Mouse (Mus musculus) limb, embryonic 14.5 days (tissue): ENCODE data around the gene Rap1b. TPM values are rescaled to one million over a fixed set of nuclear protein-coding genes. Genes with fewer than 3 reads are reported as not detected.

Experiments used
- ATAC-seq: fragments of 200-750 bp; cut with Nextera tagmentation; 2 replicates; pipeline ENCODE4 v1.8.0; 2017; ENCODE audit warnings: low read depth, moderate number of reproducible peaks, moderate TSS enrichment; ENCODE audit not compliant: low FRiP score
- DNase-seq: peaks from one replicate; pipeline ENCODE4 v3.0.0-alpha.2; 2015; ENCODE audit warnings: low spot score
- H3K27ac ChIP-seq: fragments of 300-500 bp; sonication (generic); replicated peaks from 2 replicates; pipeline ENCODE4 v1.5.1; 2014; ENCODE audit warnings: low read depth, mild to moderate bottlenecking, low read length, moderate library complexity, mixed read lengths
- H3K27me3 ChIP-seq: fragments of 300-500 bp; sonication (generic); 2 replicates; pipeline ENCODE4 v1.6.1; 2014; ENCODE audit warnings: low read length, mixed read lengths; ENCODE audit not compliant: control insufficient read depth, insufficient read depth
- H3K36me3 ChIP-seq: fragments of 300-500 bp; sonication (generic); 2 replicates; pipeline ENCODE4 v1.6.1; 2014; ENCODE audit warnings: mild to moderate bottlenecking, low read length, moderate library complexity, mixed read lengths; ENCODE audit not compliant: control insufficient read depth, insufficient read depth
- H3K4me1 ChIP-seq: fragments of 300-500 bp; sonication (generic); 2 replicates; pipeline ENCODE4 v1.6.1; 2014; ENCODE audit warnings: antibody characterized with exemption, low read length, mixed read lengths; ENCODE audit not compliant: control insufficient read depth, insufficient read depth
- H3K4me2 ChIP-seq: fragments of 300-500 bp; sonication (generic); replicated peaks from 2 replicates; pipeline ENCODE4 v1.6.1; 2014; ENCODE audit warnings: low read depth, mild to moderate bottlenecking, low read length, moderate library complexity; ENCODE audit not compliant: severe bottlenecking
- H3K4me3 ChIP-seq: fragments of 300-500 bp; sonication (generic); replicated peaks from 2 replicates; pipeline ENCODE4 v1.5.1; 2014; ENCODE audit warnings: low read length
- H3K9ac ChIP-seq: fragments of 300-500 bp; sonication (generic); 2 replicates; pipeline ENCODE4 v1.6.1; 2014; ENCODE audit warnings: mild to moderate bottlenecking, low read depth, low read length, moderate library complexity; ENCODE audit not compliant: severe bottlenecking
- H3K9me3 ChIP-seq: fragments of 300-500 bp; sonication (generic); 2 replicates; pipeline ENCODE4 v1.6.1; 2016; ENCODE audit warnings: low read length; ENCODE audit not compliant: control insufficient read depth
- POLR2A ChIP-seq: fragments of 200-500 bp; IDR thresholded peaks from 2 replicates; pipeline ENCODE4 v1.8.0; 2012; ENCODE audit warnings: inconsistent platforms, mild to moderate bottlenecking, moderate library complexity, borderline replicate concordance; ENCODE audit not compliant: insufficient read depth, insufficient read length; ENCODE audit errors: extremely low read depth
- WGBS: fragments of 180-500 bp; shearing (Covaris S2); extraction: QIAGEN DNeasy Blood & Tissue Kit; methylation state at CpG from one replicate; pipeline ENCODE4 v1.1.7; 2014; 5-methylcytosine and 5-hydroxymethylcytosine counted together
- polyA plus RNA-seq, 2 experiments: library from polyadenylated mRNA; depleted of rRNA in 1 of 2; stranded (reverse) in 1 of 2; unstranded in 1 of 2; fragments of >200 nt; fragmentation: Nextera tagmentation in 1 of 2; extraction: Ambion mirVana in 1 of 2; gene quantifications; 2 replicates each; pipeline versions ENCODE4 v1.2.1 to v1.2.3; 2012 to 2014

Gene Rap1b
- polyA plus RNA-seq, 2 experiments: 94.9 to 190 TPM

DNA sequence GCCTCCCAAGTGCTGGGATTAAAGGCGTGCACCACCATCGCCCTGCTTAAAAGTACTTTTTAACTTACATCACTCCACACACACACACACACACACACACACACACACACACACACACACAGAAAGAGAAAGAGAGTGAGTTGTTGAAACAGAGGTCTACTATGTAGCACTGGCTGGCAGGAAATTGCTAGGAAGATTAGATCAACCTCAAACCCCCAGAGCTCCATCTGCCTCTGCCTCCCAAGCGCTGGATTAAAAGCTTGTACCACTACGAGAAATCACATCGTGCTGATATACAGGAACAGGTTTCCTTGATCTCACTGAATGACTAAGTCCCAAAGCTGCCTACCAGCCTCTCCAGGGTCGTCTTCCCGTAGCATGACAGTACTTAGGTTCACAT is 61.2 kb downstream of the Rap1b start:
- DNase-seq (no peak), ATAC-seq (no peak)
- H3K4me2 ChIP-seq: no peak overlapping the region
- H3K36me3 ChIP-seq: peaks cover 67% of the 10 kb centered on the region
- H3K27ac ChIP-seq: no peak overlapping the region
- no peaks in the 10 kb centered on the region for H3K27me3 ChIP-seq
- H3K4me3 ChIP-seq: no peak overlapping the region
- TF ChIP-seq POLR2A: no peak
- no peaks in the 10 kb centered on the region for H3K4me1 ChIP-seq
- H3K9ac ChIP-seq: no peak overlapping the region
- no peaks in the 10 kb centered on the region for H3K9me3 ChIP-seq
- WGBS: 91% methylated on average over 7 of the region's 7 CpGs

DNA sequence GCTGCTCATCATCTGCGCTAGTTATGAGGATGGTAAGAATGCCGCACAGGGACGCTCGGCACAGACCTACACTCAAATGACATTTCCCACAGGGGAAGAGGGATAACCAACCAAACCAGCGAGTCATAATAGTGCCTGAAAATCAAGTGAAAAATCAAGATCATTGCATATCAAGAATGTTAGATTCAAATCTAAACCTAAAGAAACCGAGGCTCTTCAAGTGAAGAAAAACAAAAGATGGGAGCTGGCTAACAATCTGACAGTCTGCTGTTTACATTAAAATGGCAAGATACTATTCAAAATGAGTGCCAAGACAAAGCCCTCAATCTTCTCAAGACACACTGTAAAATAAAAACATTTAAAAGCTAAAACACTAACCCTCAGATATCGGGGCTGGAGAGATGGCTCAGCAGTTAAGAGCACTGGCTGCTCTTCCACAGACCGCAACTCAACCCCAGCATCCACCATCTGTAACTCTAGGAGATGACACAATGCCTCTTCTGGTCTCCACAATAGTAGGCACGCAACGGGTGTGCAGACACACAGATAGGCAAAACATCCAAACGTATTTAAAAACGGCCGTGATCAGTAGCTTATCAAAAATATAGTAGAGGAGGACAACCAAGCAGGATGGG is 61.9 kb downstream of the Rap1b start:
- DNase-seq (no peak), ATAC-seq (no peak)
- H3K9ac ChIP-seq: no peak overlapping the region
- H3K4me2 ChIP-seq: no peak overlapping the region
- no peaks in the 10 kb centered on the region for H3K4me1 ChIP-seq
- peaks cover 71% of the 10 kb centered on the region for H3K36me3 ChIP-seq
- TF ChIP-seq POLR2A: no peak
- 95% methylated on average over 13 of the region's 13 CpGs for WGBS
- H3K9me3 ChIP-seq: no peaks in the 10 kb centered on the region
- no peaks in the 10 kb centered on the region for H3K27me3 ChIP-seq
- H3K4me3 ChIP-seq: no peak overlapping the region
- no peak overlapping the region for H3K27ac ChIP-seq

DNA sequence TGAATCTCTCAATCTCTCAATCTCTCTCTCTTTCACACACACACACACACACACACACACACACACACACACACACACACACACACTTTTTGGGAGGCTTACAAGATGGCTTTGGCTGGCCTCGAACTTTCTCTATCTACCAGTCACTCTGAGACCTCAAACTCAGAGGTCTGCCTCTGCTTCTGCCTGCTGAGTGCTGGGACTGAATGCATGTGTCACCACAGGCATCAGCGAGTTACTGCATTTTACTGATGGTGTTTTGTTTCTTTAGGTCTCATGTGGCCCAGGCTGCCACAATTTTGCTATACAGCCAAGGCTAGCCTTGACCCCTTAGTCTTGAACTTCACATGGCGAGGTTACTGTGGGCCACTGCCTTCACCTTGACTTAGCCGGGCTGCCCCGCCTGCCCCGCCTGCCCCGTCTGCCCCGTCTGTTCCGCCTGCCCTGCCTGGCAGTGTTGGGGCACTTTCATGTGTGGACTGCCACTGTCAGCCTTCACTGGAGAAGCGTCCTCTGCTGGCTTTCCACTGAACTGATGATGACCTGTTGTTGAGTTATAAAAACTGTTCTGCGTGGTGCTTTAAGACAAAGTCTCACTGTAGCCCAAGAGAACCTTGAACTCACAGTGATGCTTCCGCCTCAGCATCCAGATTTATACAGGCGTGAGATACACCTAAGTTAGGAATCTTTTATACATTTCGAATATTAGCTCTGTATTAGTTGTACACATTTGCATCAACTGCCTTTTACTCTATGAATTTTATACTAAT is 63.2 kb downstream of the Rap1b start:
- no peaks in the 10 kb centered on the region for H3K9me3 ChIP-seq
- H3K4me2 ChIP-seq: no peak overlapping the region
- no peak overlapping the region for H3K9ac ChIP-seq
- TF ChIP-seq POLR2A: no peak
- H3K27me3 ChIP-seq: no peaks in the 10 kb centered on the region
- no peak overlapping the region for H3K27ac ChIP-seq
- no peak overlapping the region for H3K4me3 ChIP-seq
- H3K36me3 ChIP-seq: peaks cover 79% of the 10 kb centered on the region
- no peak for DNase-seq
- no peaks in the 10 kb centered on the region for H3K4me1 ChIP-seq
- 92% methylated on average over 14 of the region's 14 CpGs for WGBS
- no peak for ATAC-seq

DNA sequence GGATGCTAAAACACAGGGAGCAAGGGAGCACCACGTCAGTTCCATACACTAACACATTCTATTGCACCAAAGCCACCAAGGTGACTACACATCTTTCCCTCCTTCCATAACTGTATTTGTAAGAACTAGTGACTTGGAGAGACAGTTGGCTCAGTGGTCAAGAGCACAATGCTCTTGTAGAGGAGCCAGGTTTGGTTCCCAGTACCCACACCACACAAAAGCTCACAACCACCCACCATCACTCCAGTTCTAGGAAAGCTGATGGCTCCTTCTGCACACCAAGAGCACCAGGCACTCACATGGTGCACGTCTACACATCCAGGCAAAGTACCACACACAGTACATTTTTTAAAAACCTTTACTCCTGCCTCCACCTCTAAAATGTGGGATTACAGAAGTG is 63.8 kb downstream of the Rap1b start:
- no peak for ATAC-seq

DNA sequence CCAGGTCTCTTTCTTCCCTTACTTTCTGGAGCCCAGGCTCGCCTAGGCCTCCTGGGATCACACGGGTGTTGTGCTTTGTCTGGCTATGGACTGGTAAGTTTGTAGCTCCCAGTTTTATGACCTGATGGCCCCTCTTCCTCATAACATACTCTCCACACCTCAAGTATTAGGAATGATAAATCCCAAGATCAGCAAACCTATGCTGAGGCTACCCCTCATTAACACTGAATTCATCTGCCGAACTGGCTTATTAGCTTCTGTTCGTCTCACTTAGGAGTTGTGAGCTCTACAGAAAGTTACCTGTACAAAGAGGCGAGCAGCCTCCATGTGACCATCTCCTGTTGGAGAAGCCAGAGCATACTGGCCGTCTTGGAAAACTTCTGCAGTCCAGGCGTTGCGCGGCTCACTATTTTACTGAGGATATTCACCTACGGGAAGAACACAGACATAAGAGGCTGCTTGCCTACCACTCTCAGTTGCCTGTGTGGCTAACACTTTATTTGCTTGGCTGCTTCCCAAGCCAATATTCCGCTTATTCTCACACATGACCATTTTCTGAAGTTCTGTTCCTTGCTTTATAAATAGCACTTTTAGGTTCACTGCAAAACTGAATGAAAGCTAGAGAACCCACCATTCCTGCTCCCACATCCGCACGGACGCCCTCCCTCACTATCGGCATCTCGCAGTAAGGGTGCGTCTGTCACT is 64.7 kb downstream of the Rap1b start:
- TF ChIP-seq POLR2A: no peak
- no peak overlapping the region for H3K4me3 ChIP-seq
- H3K4me1 ChIP-seq: no peaks in the 10 kb centered on the region
- 91% methylated on average over 17 of the region's 17 CpGs for WGBS
- H3K27ac ChIP-seq: no peak overlapping the region
- ATAC-seq: no peak
- H3K36me3 ChIP-seq: peaks cover 78% of the 10 kb centered on the region
- H3K9me3 ChIP-seq: no peaks in the 10 kb centered on the region
- no peak overlapping the region for H3K4me2 ChIP-seq
- H3K9ac ChIP-seq: no peak overlapping the region
- no peak for DNase-seq
- H3K27me3 ChIP-seq: no peaks in the 10 kb centered on the region

More for the DNA sequence above, 63.8 kb downstream of the Rap1b start:
- 97% methylated on average over 2 of the region's 2 CpGs for WGBS
- Histone ChIP-seq H3K27ac (no peak overlapping the region), H3K9me3 (no peaks in the 10 kb centered on the region), H3K9ac (no peak overlapping the region), H3K4me1 (no peaks in the 10 kb centered on the region), H3K36me3 (peaks cover 79% of the 10 kb centered on the region), H3K27me3 (no peaks in the 10 kb centered on the region), H3K4me3 (no peak overlapping the region), H3K4me2 (no peak overlapping the region)
- DNase-seq: no peak
- no peak for TF ChIP-seq POLR2A
